Mouse (Mus musculus): Measurements from ENCODE around the gene Kxd1. TPM values are rescaled to one million over a fixed set of nuclear protein-coding genes. Genes with fewer than 3 reads are reported as not detected.

The Kxd1 gene
- polyA plus RNA-seq, 1 experiment from 2014 or later, result 47.1 TPM

GRCm38 (mm10) chr8:70459636-70460035, 68.1 kb downstream of the Kxd1 start:
- no peak overlapping the region for H3K27ac ChIP-seq (replicated peaks)
- DNase-seq (ENCODE audit: low spot score), result no peak
- no peak for ATAC-seq (ENCODE audit: low FRiP score, low TSS enrichment)
- no peak for TF ChIP-seq EP300 (optimal IDR thresholded peaks at IDR 0.05)
- peak; percentile 35 for TF ChIP-seq CTCF (IDR thresholded peaks at IDR 0.05; ENCODE audit: low read depth)
- H3K4me2 ChIP-seq (replicated peaks; ENCODE audit: low read depth), result no peak overlapping the region
- H3K4me1 ChIP-seq (replicated peaks; ENCODE audit: control insufficient read depth, insufficient read depth), result no peaks in the 10 kb centered on the region
- H3K9me3 ChIP-seq (ENCODE audit: control insufficient read depth, low read length), result no peaks in the 10 kb centered on the region
- WGBS, result 100% methylated on average over 2 of the region's 2 CpGs
- H3K27me3 ChIP-seq (ENCODE audit: control insufficient read depth, insufficient read depth, low read length), result no peaks in the 10 kb centered on the region
- H3K36me3 ChIP-seq (ENCODE audit: control insufficient read depth, insufficient read depth, low read length), result no peaks in the 10 kb centered on the region
- no peak overlapping the region for H3K9ac ChIP-seq (ENCODE audit: low read length)
- H3K4me3 ChIP-seq (ENCODE audit: low read depth, low read length), result no peak overlapping the region

DNA sequence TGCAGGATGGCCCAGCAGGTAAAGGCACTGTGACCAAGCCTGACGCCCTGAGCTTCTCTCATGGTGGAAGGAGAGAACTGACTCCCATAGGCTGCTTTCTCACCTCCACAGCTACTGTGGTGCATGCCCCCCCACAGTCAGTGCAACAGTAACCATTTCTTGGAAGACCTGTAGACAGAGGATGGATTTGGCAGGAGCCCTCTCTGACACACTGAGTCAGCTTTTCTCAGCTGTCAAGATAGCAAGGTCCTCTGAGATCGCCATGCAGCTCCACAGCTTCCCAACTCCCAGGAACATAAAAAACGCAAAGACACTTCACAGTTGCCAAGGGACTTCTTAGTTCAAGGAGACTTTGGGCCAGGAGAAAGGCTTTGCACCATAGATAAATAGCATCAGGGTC, 69.3 kb downstream of the Kxd1 start:
- no peaks in the 10 kb centered on the region for H3K36me3 ChIP-seq (ENCODE audit: control insufficient read depth, insufficient read depth, low read length)
- H3K9ac ChIP-seq (ENCODE audit: low read length), result no peak overlapping the region
- 70% methylated on average over 3 of the region's 3 CpGs for WGBS
- H3K4me2 ChIP-seq (replicated peaks; ENCODE audit: low read depth), result no peak overlapping the region
- H3K4me3 ChIP-seq (ENCODE audit: low read depth, low read length), result no peak overlapping the region
- DNase-seq (ENCODE audit: low spot score) (no peak), ATAC-seq (ENCODE audit: low FRiP score, low TSS enrichment) (no peak)
- no peak overlapping the region for H3K27ac ChIP-seq (replicated peaks)
- no peaks in the 10 kb centered on the region for H3K27me3 ChIP-seq (ENCODE audit: control insufficient read depth, insufficient read depth, low read length)
- no peaks in the 10 kb centered on the region; the same call in 1 of the 2 replicates for H3K4me1 ChIP-seq (replicated peaks; ENCODE audit: control insufficient read depth, insufficient read depth)
- H3K9me3 ChIP-seq (ENCODE audit: control insufficient read depth, low read length), result no peaks in the 10 kb centered on the region
- no peak for TF ChIP-seq CTCF (IDR thresholded peaks at IDR 0.05; ENCODE audit: low read depth)
- no peak for TF ChIP-seq EP300 (optimal IDR thresholded peaks at IDR 0.05)

Other genes with a start within 250 kb of the Kxd1 start
- 13.8 and 17.5 TPM in 2 replicates for gene Homer3, start 245.1 kb downstream of the Kxd1 start, polyA plus RNA-seq (2015; fragmentation: Nextera tagmentation; extraction: Ambion mirVana)
- gene Ddx49, start 225.5 kb downstream of the Kxd1 start, polyA plus RNA-seq (2015; fragmentation: Nextera tagmentation; extraction: Ambion mirVana), result 35.0 and 36.0 TPM in 2 replicates
- 347 and 366 TPM in 2 replicates for gene Cope, start 225.4 kb downstream of the Kxd1 start, polyA plus RNA-seq (2015; fragmentation: Nextera tagmentation; extraction: Ambion mirVana)
- gene Cers1, start 212.2 kb downstream of the Kxd1 start, polyA plus RNA-seq (2015; fragmentation: Nextera tagmentation; extraction: Ambion mirVana), result 2.0 and 2.6 TPM in 2 replicates
- gene Gdf1, start 198.1 kb downstream of the Kxd1 start, polyA plus RNA-seq (2015; fragmentation: Nextera tagmentation; extraction: Ambion mirVana), result 0.53 TPM in 2 replicates
- 9.5 and 9.6 TPM in 2 replicates for gene Upf1, start 174.7 kb downstream of the Kxd1 start, polyA plus RNA-seq (2015; fragmentation: Nextera tagmentation; extraction: Ambion mirVana)
- gene Comp, start 154.4 kb downstream of the Kxd1 start, polyA plus RNA-seq (2015; fragmentation: Nextera tagmentation; extraction: Ambion mirVana), result 0.15 and 0.42 TPM in 2 replicates
- gene Crtc1, start 88.4 kb downstream of the Kxd1 start, polyA plus RNA-seq (2015; fragmentation: Nextera tagmentation; extraction: Ambion mirVana), result 8.0 and 8.4 TPM in 2 replicates
- 10.4 and 12.4 TPM in 2 replicates for gene Klhl26, start 51.0 kb downstream of the Kxd1 start, polyA plus RNA-seq (2015; fragmentation: Nextera tagmentation; extraction: Ambion mirVana)
- 2.4 and 2.8 TPM in 2 replicates for gene Tmem59l, start 40.6 kb downstream of the Kxd1 start, polyA plus RNA-seq (2015; fragmentation: Nextera tagmentation; extraction: Ambion mirVana)
- gene Crlf1, start 34.8 kb downstream of the Kxd1 start, polyA plus RNA-seq (2015; fragmentation: Nextera tagmentation; extraction: Ambion mirVana), result 5.8 and 6.5 TPM in 2 replicates
- gene Rex1bd, start 21.2 kb downstream of the Kxd1 start, polyA plus RNA-seq (2015; fragmentation: Nextera tagmentation; extraction: Ambion mirVana), result 119 and 122 TPM in 2 replicates
- 951 and 966 TPM in 2 replicates for gene Uba52, start 17.2 kb downstream of the Kxd1 start, polyA plus RNA-seq (2015; fragmentation: Nextera tagmentation; extraction: Ambion mirVana)
- 179 and 188 TPM in 2 replicates for gene Fkbp8, start 232 bp downstream of the Kxd1 start, polyA plus RNA-seq (2015; fragmentation: Nextera tagmentation; extraction: Ambion mirVana)
- 11.1 and 13.5 TPM in 2 replicates for gene Ell, start 11.5 kb upstream of the Kxd1 start, polyA plus RNA-seq (2015; fragmentation: Nextera tagmentation; extraction: Ambion mirVana)
- gene Isyna1, start 66.4 kb upstream of the Kxd1 start, polyA plus RNA-seq (2015; fragmentation: Nextera tagmentation; extraction: Ambion mirVana), result 37.4 and 39.3 TPM in 2 replicates
- 66.7 and 83.8 TPM in 2 replicates for gene Ssbp4, start 80.9 kb upstream of the Kxd1 start, polyA plus RNA-seq (2015; fragmentation: Nextera tagmentation; extraction: Ambion mirVana)
- gene Lrrc25, start 88.2 kb upstream of the Kxd1 start, polyA plus RNA-seq (2015; fragmentation: Nextera tagmentation; extraction: Ambion mirVana), result 2.3 and 2.7 TPM in 2 replicates
- 0.30 and 0.33 TPM in 2 replicates for gene Gdf15, start 104.5 kb upstream of the Kxd1 start, polyA plus RNA-seq (2015; fragmentation: Nextera tagmentation; extraction: Ambion mirVana)
- 23.3 and 25.2 TPM in 2 replicates for gene Pgpep1, start 132.4 kb upstream of the Kxd1 start, polyA plus RNA-seq (2015; fragmentation: Nextera tagmentation; extraction: Ambion mirVana)
- 141 and 147 TPM in 2 replicates for gene Lsm4, start 145.3 kb upstream of the Kxd1 start, polyA plus RNA-seq (2015; fragmentation: Nextera tagmentation; extraction: Ambion mirVana)
- 78.3 and 108 TPM in 2 replicates for gene Jund, start 171.0 kb upstream of the Kxd1 start, polyA plus RNA-seq (2015; fragmentation: Nextera tagmentation; extraction: Ambion mirVana)
- 0.05 TPM in 1 of 2 replicates, not detected in the other for gene Iqcn, start 175.5 kb upstream of the Kxd1 start, polyA plus RNA-seq (2015; fragmentation: Nextera tagmentation; extraction: Ambion mirVana)
- gene Gm3336, start 190.6 kb upstream of the Kxd1 start, polyA plus RNA-seq (2015; fragmentation: Nextera tagmentation; extraction: Ambion mirVana), result 29.7 and 32.2 TPM in 2 replicates
- 0.27 and 0.35 TPM in 2 replicates for gene Pde4c, start 195.8 kb upstream of the Kxd1 start, polyA plus RNA-seq (2015; fragmentation: Nextera tagmentation; extraction: Ambion mirVana)
- gene Rab3a, start 226.7 kb upstream of the Kxd1 start, polyA plus RNA-seq (2015; fragmentation: Nextera tagmentation; extraction: Ambion mirVana), result 18.9 and 19.0 TPM in 2 replicates
- 77.3 and 80.1 TPM in 2 replicates for gene Mpv17l2, start 233.0 kb upstream of the Kxd1 start, polyA plus RNA-seq (2015; fragmentation: Nextera tagmentation; extraction: Ambion mirVana)
- 36.8 and 39.0 TPM in 2 replicates for gene Pik3r2, start 248.8 kb upstream of the Kxd1 start, polyA plus RNA-seq (2015; fragmentation: Nextera tagmentation; extraction: Ambion mirVana)